Mouse (Mus musculus) embryo, embryonic 10 days (tissue): ENCODE measurements around the gene Cfap52.

Source experiments
- DNase-seq: peaks from one replicate; pipeline ENCODE4 v3.0.0-alpha.2; 2015; ENCODE audit warnings: low spot score

The Cfap52 gene

DNA sequence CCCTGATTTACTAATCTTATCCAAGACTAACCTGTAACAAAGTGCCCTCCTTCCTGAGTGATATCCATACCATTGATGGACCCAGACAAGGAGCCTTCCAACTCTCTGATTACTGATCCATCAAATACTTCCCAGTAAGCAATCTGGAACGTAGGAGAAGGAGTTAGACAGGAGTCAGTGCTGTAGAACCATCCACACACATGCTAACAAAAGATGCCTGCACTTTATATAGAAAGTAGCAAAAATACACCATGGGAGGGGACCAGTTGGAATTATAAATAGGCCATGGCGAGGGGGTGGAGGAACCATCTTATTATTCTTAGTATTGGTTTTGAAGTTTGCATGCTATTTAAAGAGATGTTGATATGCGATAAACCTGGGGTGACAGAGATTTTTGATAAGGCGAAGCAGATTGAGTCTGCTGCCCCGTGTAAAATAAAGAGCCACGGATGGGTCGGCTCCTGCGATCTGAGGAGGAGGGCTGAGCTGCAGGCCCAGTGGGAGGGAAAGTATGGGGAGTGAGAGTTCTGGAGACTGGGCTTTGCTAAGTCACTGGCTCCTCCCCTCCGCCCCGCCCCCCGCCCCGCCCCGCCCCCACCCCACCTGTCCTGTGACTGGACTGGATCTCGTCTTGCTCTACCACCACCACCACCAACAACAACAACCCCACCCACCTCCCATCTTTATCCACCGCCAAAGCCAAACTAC is 38.9 kb downstream of the Cfap52 start:
- DNase-seq, result no peak

DNA sequence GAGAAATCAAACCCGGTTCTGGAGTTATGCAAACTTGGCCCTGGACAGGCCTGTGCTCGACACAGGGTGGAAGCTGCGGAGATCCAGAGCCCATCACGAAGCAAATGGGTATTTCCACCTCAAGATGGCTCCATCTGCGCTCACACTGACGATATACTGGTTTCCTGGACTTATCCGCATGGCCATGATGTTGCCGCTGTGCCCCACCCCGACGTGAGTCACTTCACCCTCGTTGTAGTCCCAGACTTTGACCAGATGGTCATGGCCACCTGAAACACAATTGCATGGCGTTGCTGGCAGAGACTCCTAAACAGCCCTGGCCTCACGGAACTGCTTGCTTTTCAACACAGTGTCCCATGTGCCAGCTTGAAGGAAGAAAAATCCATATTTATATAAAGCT is 40.5 kb downstream of the Cfap52 start:
- no peak for DNase-seq

- no peak for DNase-seq
Observed at GRCm38 (mm10) chr11:67923720-67924119, 41.7 kb downstream of the Cfap52 start.

DNA sequence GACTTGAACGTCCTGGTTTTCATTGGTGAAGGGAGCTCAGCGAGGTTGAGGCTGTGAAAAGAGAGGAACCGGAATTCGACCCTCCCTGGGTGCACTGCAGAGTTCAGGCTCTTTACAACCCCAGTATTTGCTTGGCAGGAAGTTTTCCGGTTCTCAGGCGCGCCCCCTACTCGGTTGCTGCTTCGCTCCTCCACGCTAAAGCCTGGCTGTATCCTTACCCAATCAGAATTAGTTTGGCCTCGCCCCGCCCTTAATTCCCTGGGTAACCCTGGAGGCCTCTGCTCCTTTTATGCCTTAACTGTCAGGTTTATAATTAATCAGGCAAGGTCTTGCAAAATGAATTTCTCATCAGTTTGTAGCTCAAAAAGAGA is 42.7 kb downstream of the Cfap52 start:
- peak; percentile 94 for DNase-seq

- DNase-seq, result peak; percentile 76
Observed at GRCm38 (mm10) chr11:67921827-67922754, 43.4 kb downstream of the Cfap52 start, which contains the start of gene Usp43. TSS of gene Usp43 (minus strand) at chr11:67922153.

GRCm38 (mm10) chr11:67921091-67921826 is 44.2 kb downstream of the Cfap52 start:
- DNase-seq, result peak; percentile 54

GRCm38 (mm10) chr11:67920226-67920960 is 45.1 kb downstream of the Cfap52 start:
- DNase-seq, result no peak

DNA sequence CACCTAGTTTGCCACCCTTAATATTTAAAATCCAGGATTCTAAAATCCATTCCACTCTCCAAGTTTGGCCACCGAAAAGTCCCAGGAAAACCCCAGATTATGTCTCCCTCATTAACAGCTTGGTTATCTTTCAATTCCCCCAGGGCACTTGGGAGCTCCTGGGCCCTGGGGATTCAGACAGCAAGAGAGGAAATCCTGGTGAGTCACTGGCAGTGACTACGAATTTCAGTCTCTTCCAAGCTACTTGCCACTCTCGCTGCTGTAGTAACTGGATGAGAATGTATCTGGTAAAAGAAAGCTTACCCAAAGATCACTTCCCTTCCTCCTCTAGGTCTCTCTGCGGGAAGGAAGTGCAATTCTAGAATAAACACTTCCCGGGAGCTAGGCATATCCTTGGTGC is 45.9 kb downstream of the Cfap52 start:
- DNase-seq, result no peak

GRCm38 (mm10) chr11:67917126-67917525 is 48.3 kb downstream of the Cfap52 start:
- no peak for DNase-seq

DNA sequence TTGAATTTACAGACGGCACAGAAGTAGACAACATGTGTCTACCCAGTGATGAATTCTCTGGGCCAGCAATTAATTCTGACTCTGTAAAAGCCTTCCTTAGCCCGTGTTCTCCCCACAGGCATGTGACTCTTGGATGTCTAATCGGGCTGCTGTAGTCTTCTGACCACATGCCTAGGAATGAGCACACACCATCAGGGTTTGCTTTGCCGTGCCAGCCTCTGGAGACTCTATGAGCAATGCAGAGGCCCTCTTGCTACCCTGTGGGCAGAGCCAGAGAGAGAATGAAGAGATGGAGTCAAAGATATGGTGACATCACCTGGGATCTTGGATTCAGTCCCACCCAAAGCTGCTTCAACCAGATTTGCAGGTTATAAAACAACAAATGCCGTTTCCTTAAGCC is 54.4 kb downstream of the Cfap52 start:
- DNase-seq, result no peak

DNA sequence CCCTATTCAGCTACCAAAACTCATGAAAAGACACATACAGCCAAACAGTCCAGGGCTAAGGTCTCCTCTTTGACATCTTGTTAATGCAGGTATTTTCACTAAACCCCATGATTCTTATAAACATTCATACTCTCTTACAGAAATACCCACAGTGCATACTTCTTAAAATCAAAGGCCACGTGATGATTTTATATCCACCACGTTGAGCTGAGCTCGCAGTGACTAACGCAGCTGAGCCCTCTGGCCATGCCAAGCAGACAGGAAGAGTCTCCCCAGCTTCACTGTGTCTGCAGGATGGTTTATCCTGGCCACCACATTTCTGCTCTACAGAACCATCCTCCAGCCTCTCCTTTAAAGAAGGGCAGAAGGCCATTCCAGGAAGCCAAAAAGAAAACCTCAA is 61.7 kb downstream of the Cfap52 start:
- no peak for DNase-seq

- peak; percentile 79 for DNase-seq
Observed at GRCm38 (mm10) chr11:67897064-67897560, 68.3 kb downstream of the Cfap52 start.

DNA sequence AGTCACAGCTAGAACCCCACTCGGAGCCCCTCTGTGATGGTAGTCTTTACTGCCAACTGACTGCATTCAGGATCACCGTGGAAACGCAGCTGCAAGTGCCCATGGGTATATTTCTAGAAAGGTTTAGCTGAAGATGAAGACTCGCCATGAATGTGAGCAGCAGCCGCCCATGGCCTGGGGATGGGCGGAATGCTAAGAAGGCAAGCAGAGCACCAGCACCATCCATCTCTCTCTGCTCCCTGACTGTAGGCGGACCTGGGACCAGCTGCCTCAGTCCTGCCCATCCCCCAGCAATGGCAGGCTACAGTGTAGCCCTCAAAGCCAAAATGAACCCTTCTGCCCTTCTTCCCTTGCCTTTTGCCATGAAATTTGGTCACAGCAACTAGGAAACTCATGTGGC is 69.8 kb downstream of the Cfap52 start:
- no peak for DNase-seq

DNA sequence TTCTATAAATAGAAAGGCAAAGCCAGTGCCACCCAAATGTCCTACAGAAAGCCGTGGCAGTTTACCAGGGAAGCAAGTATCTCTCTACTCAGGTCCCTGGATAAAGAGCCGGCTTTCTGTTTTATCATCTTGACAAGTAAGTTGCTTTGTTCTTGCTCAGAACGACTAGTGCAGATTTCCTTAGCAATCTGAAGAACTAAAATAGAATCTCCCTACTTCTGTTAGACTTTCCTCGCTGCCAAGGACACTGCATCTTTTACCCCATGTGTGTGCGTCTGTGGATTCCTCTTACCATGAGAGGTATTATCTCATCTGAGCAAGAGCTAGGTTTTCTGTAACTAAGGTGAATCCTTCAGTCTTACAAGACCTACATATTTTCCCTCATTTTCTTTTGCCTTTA is 76.9 kb downstream of the Cfap52 start:
- no peak for DNase-seq

DNA sequence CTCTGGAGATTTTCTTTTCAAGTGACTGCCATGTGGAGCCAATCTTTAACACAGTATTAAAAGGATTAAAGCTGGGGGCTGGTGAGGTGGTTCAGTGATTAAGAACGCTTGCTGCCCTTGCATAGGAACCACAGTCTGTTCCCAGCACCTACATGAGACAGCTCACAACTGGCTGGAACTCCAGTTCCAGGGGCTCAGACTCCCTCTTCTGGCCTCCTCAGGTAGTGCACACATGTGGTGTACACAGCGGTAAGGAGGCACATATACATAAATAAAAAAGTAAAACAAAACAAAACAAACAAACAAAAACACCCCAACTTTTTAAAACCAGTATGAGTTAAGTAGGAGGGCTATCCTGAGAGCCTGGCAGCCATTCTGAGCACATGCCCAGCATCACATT is 79.5 kb downstream of the Cfap52 start:
- DNase-seq, result no peak
